Mouse (Mus musculus): ENCODE results near the gene Isg20l2. TPM values are rescaled to one million over a fixed set of nuclear protein-coding genes. Genes with fewer than 3 reads are reported as not detected.

Isg20l2 gene
- polyA plus RNA-seq, 1 experiment from 2014 or later: 87.7 TPM

DNA sequence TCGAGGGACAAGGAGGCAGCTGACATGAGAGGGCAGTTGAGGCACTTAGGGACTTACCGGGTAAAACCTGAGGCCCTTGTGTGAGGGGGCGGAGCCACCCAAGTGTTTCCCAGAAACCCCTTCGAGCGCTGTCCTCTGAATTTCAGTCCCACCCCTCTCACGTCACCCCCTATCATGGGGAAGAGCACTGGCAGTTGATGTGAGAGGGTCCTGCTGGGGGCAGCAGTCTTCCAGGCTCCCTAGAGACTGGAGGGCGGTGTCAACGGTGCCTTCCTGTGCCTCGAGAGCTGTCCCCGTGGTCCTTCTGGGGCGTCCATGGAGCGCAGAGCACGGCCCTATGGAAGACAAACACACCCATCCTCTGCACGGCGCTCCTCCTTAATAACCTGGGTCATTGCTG lies 57.5 kb downstream of the Isg20l2 start:
- DNase-seq (ENCODE audit: extremely low spot score, low spot score): peak; percentile 77
- H3K9me3 ChIP-seq: no peaks in the 10 kb centered on the region
- 1% methylated on average over 15 of the region's 15 CpGs for WGBS
- H3K4me3 ChIP-seq: peak overlapping the region; percentile 51
- H3K36me3 ChIP-seq (replicated peaks): no peaks in the 10 kb centered on the region
- H3K27me3 ChIP-seq (ENCODE audit: poor library complexity, severe bottlenecking): peaks cover 62% of the 10 kb centered on the region
- H3K27ac ChIP-seq: peak overlapping the region; percentile 79
- H3K4me1 ChIP-seq: peaks cover 76% of the 10 kb centered on the region

DNA sequence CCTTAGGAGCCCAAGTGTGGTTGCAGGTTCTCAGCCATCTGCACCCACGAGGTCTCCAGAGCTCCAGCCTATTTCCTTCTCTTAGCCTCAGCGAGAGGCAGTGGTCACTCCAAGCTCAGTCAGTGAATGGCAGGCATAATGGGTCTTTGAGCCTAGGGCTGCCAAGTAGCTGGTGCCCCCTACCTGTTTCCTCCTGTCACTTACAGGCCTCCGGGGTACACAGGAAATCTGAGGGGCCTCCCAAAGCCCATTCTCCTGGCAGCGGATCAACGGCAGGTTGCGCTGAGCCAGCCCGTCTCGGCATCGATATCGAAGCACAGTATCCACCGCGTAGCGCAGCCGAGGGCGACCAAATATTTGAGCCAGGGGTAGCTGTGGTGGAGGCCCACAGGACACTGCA lies 58.0 kb downstream of the Isg20l2 start:
- Histone ChIP-seq H3K9me3 (no peaks in the 10 kb centered on the region), H3K27ac (peak overlapping the region; percentile 79), H3K36me3 (replicated peaks) (no peaks in the 10 kb centered on the region), H3K4me3 (peak overlapping the region; percentile 51), H3K27me3 (ENCODE audit: poor library complexity, severe bottlenecking) (peaks cover 66% of the 10 kb centered on the region), H3K4me1 (peaks cover 76% of the 10 kb centered on the region)
- WGBS: 7% methylated on average over 15 of the region's 15 CpGs
- DNase-seq (ENCODE audit: extremely low spot score, low spot score): no peak

DNA sequence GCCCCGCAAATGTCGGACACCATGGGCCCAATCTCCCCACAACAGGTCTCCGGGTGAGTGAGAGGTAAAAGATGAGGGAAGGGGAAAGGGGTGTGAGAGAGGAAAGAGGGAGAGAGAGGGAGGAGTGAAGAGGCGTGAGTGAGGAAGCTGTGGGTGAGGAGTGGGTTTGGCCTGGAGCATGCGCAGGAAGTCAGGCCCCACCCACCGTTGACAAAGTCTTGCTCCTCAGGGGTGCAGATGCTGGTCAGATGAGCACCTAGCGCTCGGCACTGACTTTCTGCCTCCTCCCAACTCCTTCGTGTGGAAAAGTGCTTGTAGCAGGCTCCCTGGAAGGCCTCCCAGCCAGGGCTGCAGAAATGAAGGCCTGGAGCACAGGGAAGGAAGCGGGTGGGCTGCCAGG lies 59.8 kb downstream of the Isg20l2 start:
- no peak overlapping the region for H3K27ac ChIP-seq
- H3K27me3 ChIP-seq (ENCODE audit: poor library complexity, severe bottlenecking): peaks cover 80% of the 10 kb centered on the region
- H3K4me1 ChIP-seq: peaks cover 68% of the 10 kb centered on the region
- no peak for DNase-seq (ENCODE audit: extremely low spot score, low spot score)
- WGBS: 35% methylated on average over 10 of the region's 10 CpGs
- no peaks in the 10 kb centered on the region for H3K9me3 ChIP-seq
- H3K36me3 ChIP-seq (replicated peaks): no peaks in the 10 kb centered on the region
- no peak overlapping the region for H3K4me3 ChIP-seq

Other genes with a start within 250 kb of the Isg20l2 start
- gene Lrrc71, start 181.7 kb upstream of the Isg20l2 start, polyA plus RNA-seq (2016; fragmentation: Nextera tagmentation; extraction: Ambion mirVana): 0.31 and 0.32 TPM in 2 replicates
- 0.38 and 0.46 TPM in 2 replicates for gene Ntrk1, start 135.2 kb upstream of the Isg20l2 start, polyA plus RNA-seq (2016; fragmentation: Nextera tagmentation; extraction: Ambion mirVana)
- gene Insrr, start 133.4 kb upstream of the Isg20l2 start, polyA plus RNA-seq (2016; fragmentation: Nextera tagmentation; extraction: Ambion mirVana): 0.06 and 0.14 TPM in 2 replicates
- 10.7 and 11.2 TPM in 2 replicates for gene Pear1, start 106.0 kb upstream of the Isg20l2 start, polyA plus RNA-seq (2016; fragmentation: Nextera tagmentation; extraction: Ambion mirVana)
- gene Sh2d2a, start 83.6 kb upstream of the Isg20l2 start, polyA plus RNA-seq (2016; fragmentation: Nextera tagmentation; extraction: Ambion mirVana): 0.09 and 0.10 TPM in 2 replicates
- 16.9 and 17.3 TPM in 2 replicates for gene Prcc, start 44.7 kb upstream of the Isg20l2 start, polyA plus RNA-seq (2016; fragmentation: Nextera tagmentation; extraction: Ambion mirVana)
- 199 and 219 TPM in 2 replicates for gene Hdgf, start 24.0 kb upstream of the Isg20l2 start, polyA plus RNA-seq (2016; fragmentation: Nextera tagmentation; extraction: Ambion mirVana)
- gene Mrpl24, start 10.8 kb upstream of the Isg20l2 start, polyA plus RNA-seq (2016; fragmentation: Nextera tagmentation; extraction: Ambion mirVana): 71.4 and 74.8 TPM in 2 replicates
- 19.1 and 22.8 TPM in 2 replicates for gene Rrnad1, start 403 bp downstream of the Isg20l2 start, polyA plus RNA-seq (2016; fragmentation: Nextera tagmentation; extraction: Ambion mirVana)
- 834 and 866 TPM in 2 replicates for gene Crabp2, start 18.4 kb downstream of the Isg20l2 start, polyA plus RNA-seq (2016; fragmentation: Nextera tagmentation; extraction: Ambion mirVana)
- gene Nes, start 40.8 kb downstream of the Isg20l2 start, polyA plus RNA-seq (2016; fragmentation: Nextera tagmentation; extraction: Ambion mirVana): 81.2 and 86.9 TPM in 2 replicates
- 0.17 TPM in 2 replicates for gene Bcan, start 69.9 kb downstream of the Isg20l2 start, polyA plus RNA-seq (2016; fragmentation: Nextera tagmentation; extraction: Ambion mirVana)
- gene Hapln2, start 97.3 kb downstream of the Isg20l2 start, polyA plus RNA-seq (2016; fragmentation: Nextera tagmentation; extraction: Ambion mirVana): not detected in 2 replicates
- 52.4 and 54.5 TPM in 2 replicates for gene Gpatch4, start 112.8 kb downstream of the Isg20l2 start, polyA plus RNA-seq (2016; fragmentation: Nextera tagmentation; extraction: Ambion mirVana)
- 125 and 134 TPM in 2 replicates for gene Naxe, start 128.2 kb downstream of the Isg20l2 start, polyA plus RNA-seq (2016; fragmentation: Nextera tagmentation; extraction: Ambion mirVana)
- gene Ttc24, start 148.0 kb downstream of the Isg20l2 start, polyA plus RNA-seq (2016; fragmentation: Nextera tagmentation; extraction: Ambion mirVana): not detected in 2 replicates
- gene Iqgap3, start 151.7 kb downstream of the Isg20l2 start, polyA plus RNA-seq (2016; fragmentation: Nextera tagmentation; extraction: Ambion mirVana): 30.3 and 30.4 TPM in 2 replicates
- 9.4 and 11.1 TPM in 2 replicates for gene Mef2d, start 212.1 kb downstream of the Isg20l2 start, polyA plus RNA-seq (2016; fragmentation: Nextera tagmentation; extraction: Ambion mirVana)